Mouse (Mus musculus) forebrain, embryonic 12.5 days (tissue): ENCODE results near the gene Stat4. TPM values are rescaled to one million over a fixed set of nuclear protein-coding genes. Genes with fewer than 3 reads are reported as not detected.

Source experiments
- ATAC-seq: fragments of 200-750 bp; cut with Nextera tagmentation; 2 replicates; pipeline ENCODE4 v1.8.0; 2017; ENCODE audit warnings: moderate TSS enrichment; ENCODE audit not compliant: low FRiP score
- H3K27ac ChIP-seq: fragments of 300-500 bp; sonication (generic); 2 replicates; pipeline ENCODE4 v1.5.1; 2016; ENCODE audit warnings: mild to moderate bottlenecking
- H3K27me3 ChIP-seq: fragments of 300-500 bp; sonication (generic); 2 replicates; pipeline ENCODE4 v1.6.1; 2016; ENCODE audit warnings: mild to moderate bottlenecking
- H3K36me3 ChIP-seq: fragments of 300-500 bp; sonication (generic); replicated peaks from 2 replicates; pipeline ENCODE4 v1.6.1; 2016; ENCODE audit warnings: mild to moderate bottlenecking
- H3K4me1 ChIP-seq: fragments of 300-500 bp; sonication (generic); 2 replicates; pipeline ENCODE4 v1.6.1; 2016
- H3K4me2 ChIP-seq: fragments of 300-500 bp; sonication (generic); 2 replicates; pipeline ENCODE4 v1.6.1; 2016; ENCODE audit warnings: mild to moderate bottlenecking, moderate library complexity
- H3K4me3 ChIP-seq: fragments of 300-500 bp; sonication (generic); replicated peaks from 2 replicates; pipeline ENCODE4 v1.5.1; 2016; ENCODE audit warnings: mild to moderate bottlenecking
- H3K9ac ChIP-seq: fragments of 300-500 bp; sonication (generic); 2 replicates; pipeline ENCODE4 v1.6.1; 2016; ENCODE audit warnings: mild to moderate bottlenecking
- H3K9me3 ChIP-seq: fragments of 300-500 bp; sonication (generic); 2 replicates; pipeline ENCODE4 v1.6.1; 2016
- WGBS: fragments of 180-500 bp; shearing (Covaris S2); methylation state at CpG from one replicate; pipeline ENCODE4 v1.1.7; 2016; 5-methylcytosine and 5-hydroxymethylcytosine counted together
- polyA plus RNA-seq: library from polyadenylated mRNA; unstranded; fragments of >200 nt; fragmentation: Nextera tagmentation; extraction: Ambion mirVana; gene quantifications from 2 replicates; pipeline ENCODE4 v1.2.1, GENCODE M21; 2016

The Stat4 gene
- polyA plus RNA-seq, 1 experiment from 2014 or later, result 7.0 TPM

DNA sequence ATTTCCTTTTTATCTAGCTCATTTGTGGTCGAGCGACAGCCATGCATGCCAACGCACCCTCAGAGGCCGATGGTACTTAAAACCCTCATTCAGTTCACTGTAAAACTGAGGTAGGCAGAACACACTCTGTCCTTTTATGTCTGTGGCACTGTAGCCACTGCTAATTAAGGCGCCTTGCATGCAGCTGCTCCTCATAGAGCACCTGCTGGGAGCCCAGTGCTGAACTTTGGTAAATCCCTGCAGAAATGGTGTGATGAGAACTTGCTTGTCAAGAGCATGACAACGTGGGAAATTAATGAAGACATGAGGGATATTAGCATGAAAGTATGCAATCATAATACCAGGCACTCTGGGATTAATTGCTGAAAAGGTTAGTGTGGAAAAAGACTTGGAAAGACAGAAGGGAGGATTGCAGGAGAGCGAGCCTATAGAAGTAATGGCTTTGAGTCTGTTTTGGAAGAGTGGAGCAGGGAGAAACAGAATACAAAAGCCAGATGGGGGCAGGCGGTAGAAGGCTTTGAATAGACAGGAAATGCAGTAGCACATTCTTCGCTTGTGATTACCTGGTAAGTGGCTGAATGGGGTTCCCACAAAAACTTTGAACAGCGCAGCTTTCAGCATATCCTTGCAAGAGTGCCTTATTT lies 92.9 kb downstream of the Stat4 start:
- Histone ChIP-seq H3K9ac (no peak overlapping the region), H3K4me2 (peak overlapping the region; percentile 33), H3K27me3 (no peaks in the 10 kb centered on the region), H3K36me3 (no peaks in the 10 kb centered on the region), H3K27ac (peak overlapping the region; percentile 85), H3K4me3 (no peak overlapping the region), H3K9me3 (no peaks in the 10 kb centered on the region), H3K4me1 (peaks cover 29% of the 10 kb centered on the region)
- ATAC-seq, result peak; percentile 95
- 2% methylated on average over 10 of the region's 10 CpGs for WGBS

DNA sequence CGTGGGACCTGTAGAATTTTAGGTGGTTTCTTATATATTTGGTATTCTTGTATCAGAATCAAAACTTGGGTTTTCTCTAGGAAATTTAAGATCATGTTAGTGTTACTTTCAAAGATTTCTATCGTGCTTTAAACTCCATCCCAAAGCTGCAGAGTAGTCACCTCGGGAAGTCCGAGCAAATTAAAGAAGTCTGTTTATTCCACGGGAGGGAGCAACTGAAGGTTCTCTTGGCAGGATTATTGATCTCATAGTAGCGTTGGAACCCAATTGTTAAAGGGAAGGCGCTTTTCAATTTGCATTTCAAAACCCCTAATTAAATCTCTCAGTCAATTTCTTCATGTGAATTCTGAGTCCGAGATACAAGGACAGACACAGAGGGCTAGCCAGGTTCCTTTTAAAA lies 93.4 kb downstream of the Stat4 start:
- Histone ChIP-seq H3K4me2 (peak overlapping the region; percentile 33), H3K9me3 (no peaks in the 10 kb centered on the region), H3K9ac (no peak overlapping the region), H3K4me3 (no peak overlapping the region), H3K27me3 (no peaks in the 10 kb centered on the region), H3K4me1 (peaks cover 29% of the 10 kb centered on the region), H3K27ac (peak overlapping the region; percentile 85), H3K36me3 (no peaks in the 10 kb centered on the region)
- no peak; the same call in 1 of the 2 replicates for ATAC-seq
- 1% methylated on average over 8 of the region's 8 CpGs for WGBS

DNA sequence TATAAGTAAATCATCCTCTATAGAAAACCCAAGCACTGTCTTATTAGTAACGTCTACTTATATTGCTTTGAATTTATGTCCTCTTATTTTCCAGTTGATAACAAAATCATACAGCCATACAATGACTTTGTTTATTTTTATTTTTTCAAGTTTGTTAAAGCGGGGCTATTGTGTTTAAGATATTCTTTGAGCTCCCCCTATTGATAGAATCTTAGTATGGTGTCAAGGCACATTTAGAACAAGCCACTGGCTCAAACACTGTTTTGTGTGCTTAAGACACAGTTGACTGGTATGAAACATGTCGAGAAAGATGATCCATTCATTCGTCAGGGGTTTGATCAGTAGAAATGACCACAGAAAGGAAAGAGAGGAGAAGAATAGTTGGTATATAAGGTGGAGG lies 99.3 kb downstream of the Stat4 start:
- no peak for ATAC-seq
- Histone ChIP-seq H3K9ac (no peak overlapping the region), H3K4me1 (peaks cover 1% of the 10 kb centered on the region; the same call in 1 of the 2 replicates), H3K4me3 (no peak overlapping the region), H3K36me3 (no peaks in the 10 kb centered on the region), H3K9me3 (no peaks in the 10 kb centered on the region), H3K4me2 (no peak overlapping the region), H3K27ac (no peak overlapping the region), H3K27me3 (no peaks in the 10 kb centered on the region)
- WGBS, result 45% methylated on average over 4 of the region's 4 CpGs

DNA sequence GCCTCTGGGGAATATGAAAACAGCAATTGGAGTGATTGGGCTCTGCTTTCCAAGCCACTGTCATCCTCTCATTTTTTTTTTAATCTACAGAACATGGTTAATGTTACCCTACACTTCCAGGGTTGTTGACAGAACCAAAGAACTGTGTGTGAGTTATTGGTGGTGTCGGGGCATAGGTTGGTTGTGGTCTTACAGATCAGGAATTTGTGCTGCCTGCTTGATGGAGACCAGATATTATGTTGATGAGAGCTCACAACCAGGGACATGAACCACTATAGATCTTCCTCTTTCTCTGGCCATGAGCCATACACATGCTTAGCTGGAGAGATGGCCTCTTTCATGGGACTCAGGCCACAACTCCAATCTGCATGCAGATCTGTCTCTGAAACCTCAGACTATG lies 100.2 kb downstream of the Stat4 start:
- Histone ChIP-seq H3K36me3 (no peaks in the 10 kb centered on the region), H3K9me3 (no peaks in the 10 kb centered on the region), H3K4me1 (no peaks in the 10 kb centered on the region), H3K4me2 (no peak overlapping the region), H3K9ac (no peak overlapping the region), H3K4me3 (no peak overlapping the region), H3K27me3 (no peaks in the 10 kb centered on the region), H3K27ac (no peak overlapping the region)
- no peak for ATAC-seq
- 82% methylated on average over 1 of the region's 1 CpGs for WGBS

DNA sequence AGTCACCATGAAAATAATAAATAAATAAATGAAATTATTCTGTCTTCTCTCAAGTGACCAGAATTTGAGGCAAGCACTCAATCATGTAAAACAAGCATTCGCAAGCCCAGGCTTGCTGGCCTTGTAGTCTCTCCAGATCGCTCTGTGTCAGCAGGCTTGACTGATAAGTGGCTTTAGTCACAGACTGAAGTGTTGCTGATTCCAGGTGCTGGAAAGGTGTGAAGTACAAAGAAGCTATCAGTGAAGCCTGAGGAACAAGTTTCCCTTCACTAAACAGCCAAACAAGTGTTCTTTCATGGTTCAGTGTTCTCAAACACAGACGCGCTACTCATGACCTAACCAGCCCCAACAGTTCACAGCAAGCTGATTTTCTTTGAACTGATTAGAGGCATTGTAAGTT lies 101.7 kb downstream of the Stat4 start:
- H3K27me3 ChIP-seq, result no peaks in the 10 kb centered on the region
- no peak overlapping the region for H3K4me2 ChIP-seq
- WGBS, result 69% methylated on average over 4 of the region's 4 CpGs
- no peaks in the 10 kb centered on the region for H3K36me3 ChIP-seq
- no peak overlapping the region for H3K27ac ChIP-seq
- H3K4me1 ChIP-seq, result no peaks in the 10 kb centered on the region
- H3K9ac ChIP-seq, result no peak overlapping the region
- H3K9me3 ChIP-seq, result no peaks in the 10 kb centered on the region
- ATAC-seq, result no peak
- no peak overlapping the region for H3K4me3 ChIP-seq

DNA sequence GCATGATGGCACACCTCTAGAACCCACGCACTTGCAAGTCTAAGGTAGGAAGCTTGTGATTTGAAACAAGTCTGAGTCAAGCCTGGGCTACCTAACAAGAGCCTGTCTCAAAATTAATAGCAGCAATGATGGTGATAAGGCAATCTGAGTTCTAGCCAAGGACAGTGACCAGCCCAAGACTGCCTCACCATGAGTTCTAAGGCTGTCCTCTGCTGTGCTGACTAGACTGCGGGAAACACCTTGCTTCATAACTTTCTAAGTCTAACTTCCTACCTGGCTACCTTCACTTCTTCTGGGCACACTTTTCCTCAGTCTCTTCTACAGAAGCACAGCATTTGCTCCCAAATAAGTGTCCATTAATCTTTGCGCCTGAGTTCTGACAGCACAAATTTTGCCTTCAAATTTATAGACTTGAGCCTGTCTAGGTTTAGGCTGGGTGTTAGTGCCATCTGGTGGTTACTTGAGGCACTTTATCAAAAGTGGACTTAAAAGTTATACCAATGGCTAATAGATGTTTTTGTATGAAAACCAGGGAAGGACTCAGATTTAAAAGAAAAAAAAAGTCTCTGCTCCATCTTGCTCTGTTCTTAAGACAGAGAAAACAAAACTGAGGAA lies 111.8 kb downstream of the Stat4 start:
- no peaks in the 10 kb centered on the region for H3K36me3 ChIP-seq
- H3K4me2 ChIP-seq, result no peak overlapping the region
- H3K4me3 ChIP-seq, result no peak overlapping the region
- no peak for ATAC-seq
- H3K9me3 ChIP-seq, result no peaks in the 10 kb centered on the region
- H3K27me3 ChIP-seq, result no peaks in the 10 kb centered on the region
- no peak overlapping the region for H3K9ac ChIP-seq
- 77% methylated on average over 3 of the region's 3 CpGs for WGBS
- no peak overlapping the region for H3K27ac ChIP-seq
- no peaks in the 10 kb centered on the region for H3K4me1 ChIP-seq

DNA sequence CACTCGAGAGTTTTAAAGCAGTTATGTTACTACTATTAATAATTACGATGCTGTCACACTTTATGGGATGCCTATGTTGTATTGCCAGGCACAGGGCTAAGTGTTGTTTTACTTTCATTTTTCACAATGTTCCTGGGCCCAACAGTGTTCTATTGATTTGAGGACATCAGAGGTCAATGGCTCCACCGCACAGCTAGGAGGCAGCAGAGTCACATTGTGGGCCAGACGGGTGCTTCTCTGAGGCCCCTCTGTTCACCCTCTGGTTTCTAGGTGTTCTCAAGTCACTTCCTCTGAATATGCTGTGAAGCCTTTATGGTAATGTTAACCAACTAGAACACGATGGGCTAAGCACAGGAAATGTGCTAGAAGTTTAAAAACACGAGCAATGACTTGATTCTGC lies 113.5 kb downstream of the Stat4 start:
- Histone ChIP-seq H3K4me1 (no peaks in the 10 kb centered on the region), H3K9ac (no peak overlapping the region), H3K4me3 (no peak overlapping the region), H3K9me3 (no peaks in the 10 kb centered on the region), H3K36me3 (no peaks in the 10 kb centered on the region), H3K4me2 (no peak overlapping the region), H3K27ac (no peak overlapping the region), H3K27me3 (no peaks in the 10 kb centered on the region)
- no peak for ATAC-seq
- WGBS, result 76% methylated on average over 6 of the region's 6 CpGs

DNA sequence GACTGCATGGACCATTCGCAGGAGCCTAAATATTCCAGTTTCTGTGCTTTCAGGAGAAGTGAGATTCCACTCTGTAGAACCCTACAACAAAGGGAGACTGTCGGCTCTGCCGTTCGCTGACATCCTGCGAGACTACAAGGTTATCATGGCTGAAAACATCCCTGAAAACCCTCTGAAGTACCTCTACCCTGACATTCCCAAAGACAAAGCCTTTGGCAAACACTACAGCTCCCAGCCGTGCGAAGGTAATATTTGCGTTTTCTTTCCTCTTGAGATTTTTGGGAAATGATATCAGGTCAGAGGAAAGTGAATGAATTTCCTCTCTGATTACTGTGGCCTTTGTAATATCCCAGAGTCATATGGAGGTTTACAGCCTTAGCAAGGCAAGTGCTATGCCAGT lies 115.8 kb downstream of the Stat4 start:
- Histone ChIP-seq H3K9me3 (no peaks in the 10 kb centered on the region), H3K27ac (no peak overlapping the region), H3K9ac (no peak overlapping the region), H3K4me2 (no peak overlapping the region), H3K4me3 (no peak overlapping the region), H3K27me3 (no peaks in the 10 kb centered on the region), H3K36me3 (no peaks in the 10 kb centered on the region), H3K4me1 (no peaks in the 10 kb centered on the region)
- no peak for ATAC-seq
- WGBS, result 96% methylated on average over 8 of the region's 8 CpGs

DNA sequence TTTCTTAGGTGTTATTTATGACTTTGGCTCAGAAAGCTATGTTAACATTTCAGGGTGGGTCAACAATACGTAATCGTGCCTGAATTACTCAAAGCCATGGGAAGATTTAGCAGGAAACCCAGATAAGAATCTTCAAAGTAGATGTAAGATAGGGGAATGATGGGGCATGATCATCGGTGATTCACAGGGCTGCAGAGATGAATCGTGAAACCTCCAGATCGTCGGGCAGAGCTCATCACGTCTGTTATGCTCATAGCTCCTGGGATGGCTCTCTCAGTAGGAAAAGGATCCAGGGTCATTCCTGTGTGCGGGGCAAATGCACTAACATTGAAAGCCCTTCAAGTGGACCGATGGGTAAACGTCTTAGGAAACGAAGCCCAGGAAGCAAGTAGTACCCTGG lies 120.3 kb downstream of the Stat4 start:
- Histone ChIP-seq H3K9me3 (no peaks in the 10 kb centered on the region), H3K9ac (no peak overlapping the region), H3K4me1 (no peaks in the 10 kb centered on the region), H3K4me2 (no peak overlapping the region), H3K27ac (no peak overlapping the region), H3K36me3 (no peaks in the 10 kb centered on the region), H3K4me3 (no peak overlapping the region), H3K27me3 (no peaks in the 10 kb centered on the region)
- ATAC-seq, result no peak
- WGBS, result 95% methylated on average over 11 of the region's 11 CpGs

DNA sequence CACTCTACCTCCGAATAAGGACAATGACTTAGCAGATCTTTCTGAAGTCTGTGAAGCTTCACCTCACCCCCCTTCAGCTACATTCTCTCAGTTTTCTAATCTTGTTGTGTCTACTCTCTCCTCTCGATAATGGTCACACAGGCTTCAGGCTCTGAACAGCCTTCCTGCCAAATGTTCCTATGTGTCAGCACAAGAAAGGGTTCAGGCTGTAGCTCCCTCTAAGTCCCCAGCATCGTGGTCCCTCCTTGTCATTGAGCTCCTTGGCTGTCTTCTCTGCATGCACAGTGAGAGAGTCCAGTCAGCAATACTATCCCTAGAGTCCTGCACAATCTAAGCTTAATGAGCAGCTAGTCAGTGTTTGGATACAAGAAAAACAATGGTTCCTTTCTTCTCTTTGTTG lies 124.3 kb downstream of the Stat4 start:
- no peaks in the 10 kb centered on the region for H3K36me3 ChIP-seq
- H3K27me3 ChIP-seq, result no peaks in the 10 kb centered on the region
- peaks cover 5% of the 10 kb centered on the region for H3K4me1 ChIP-seq
- no peak overlapping the region for H3K4me3 ChIP-seq
- H3K27ac ChIP-seq, result no peak overlapping the region
- no peak overlapping the region for H3K9ac ChIP-seq
- WGBS, result 60% methylated on average over 3 of the region's 3 CpGs
- ATAC-seq, result no peak
- no peak overlapping the region for H3K4me2 ChIP-seq
- no peaks in the 10 kb centered on the region for H3K9me3 ChIP-seq

DNA sequence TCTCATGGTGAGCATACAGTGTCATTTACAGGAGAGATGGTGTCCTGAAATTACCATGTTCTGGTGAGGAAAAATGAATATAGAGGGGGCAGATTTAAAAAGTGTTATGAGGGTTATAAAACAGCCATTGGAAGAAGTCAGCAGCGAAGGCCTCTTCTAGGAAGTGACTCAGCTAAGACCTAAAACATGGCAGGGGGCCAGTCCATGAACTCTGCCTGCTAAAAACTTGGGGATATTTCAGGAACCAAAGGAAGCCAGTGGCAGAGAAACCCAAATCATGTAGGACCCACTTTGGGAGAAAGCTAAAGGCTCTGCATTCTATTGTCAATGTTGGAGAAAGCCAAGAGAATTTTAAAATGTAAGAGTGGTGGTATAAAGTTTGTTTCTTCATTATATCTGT lies 125.4 kb downstream of the Stat4 start:
- no peak overlapping the region for H3K4me3 ChIP-seq
- H3K9ac ChIP-seq, result no peak overlapping the region
- no peaks in the 10 kb centered on the region for H3K36me3 ChIP-seq
- H3K4me1 ChIP-seq, result peaks cover 5% of the 10 kb centered on the region
- H3K4me2 ChIP-seq, result no peak overlapping the region
- no peak for ATAC-seq
- WGBS, result 93% methylated on average over 1 of the region's 1 CpGs
- H3K27ac ChIP-seq, result no peak overlapping the region
- H3K27me3 ChIP-seq, result no peaks in the 10 kb centered on the region
- no peaks in the 10 kb centered on the region for H3K9me3 ChIP-seq

DNA sequence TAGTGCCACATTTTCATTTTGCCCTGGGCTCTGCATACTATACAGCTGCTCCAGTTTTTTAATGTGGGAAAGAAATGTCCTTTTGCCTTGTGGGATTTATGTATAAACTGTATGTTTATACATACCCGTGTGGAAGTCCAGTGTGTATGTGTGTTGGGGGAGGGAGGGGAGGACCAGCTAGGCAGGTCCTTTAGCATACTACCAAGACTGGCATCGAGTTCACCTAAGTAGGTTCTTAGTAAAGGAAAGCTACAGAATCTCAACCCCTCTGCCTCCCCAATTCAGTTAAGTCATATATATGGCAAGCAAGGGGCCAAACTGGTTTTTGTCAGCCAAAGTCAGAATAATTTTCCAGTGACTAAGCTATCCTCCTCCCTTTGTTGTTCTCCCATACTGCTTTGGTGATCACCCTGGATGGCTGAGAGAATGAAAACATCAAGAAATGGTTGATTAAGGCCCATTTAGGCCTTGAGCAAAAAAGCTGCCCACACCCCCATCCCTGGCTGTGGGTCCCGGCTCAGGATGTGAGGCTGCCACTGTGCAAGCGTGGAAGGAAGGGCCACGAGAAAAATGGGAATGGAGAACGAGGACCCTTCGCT lies 126.2 kb downstream of the Stat4 start:
- whole genome bisulfite sequencing, result 27% methylated on average over 7 of the region's 7 CpGs
- Histone ChIP-seq H3K27me3 (no peaks in the 10 kb centered on the region), H3K36me3 (no peaks in the 10 kb centered on the region), H3K9me3 (no peaks in the 10 kb centered on the region), H3K4me3 (peak overlapping the region; percentile 33), H3K4me1 (peaks cover 5% of the 10 kb centered on the region), H3K27ac (peak overlapping the region; percentile 71), H3K9ac (peak overlapping the region; percentile 41; the same call in 1 of the 2 replicates), H3K4me2 (peak overlapping the region; percentile 63)
- ATAC-seq, result peak; percentile 34

DNA sequence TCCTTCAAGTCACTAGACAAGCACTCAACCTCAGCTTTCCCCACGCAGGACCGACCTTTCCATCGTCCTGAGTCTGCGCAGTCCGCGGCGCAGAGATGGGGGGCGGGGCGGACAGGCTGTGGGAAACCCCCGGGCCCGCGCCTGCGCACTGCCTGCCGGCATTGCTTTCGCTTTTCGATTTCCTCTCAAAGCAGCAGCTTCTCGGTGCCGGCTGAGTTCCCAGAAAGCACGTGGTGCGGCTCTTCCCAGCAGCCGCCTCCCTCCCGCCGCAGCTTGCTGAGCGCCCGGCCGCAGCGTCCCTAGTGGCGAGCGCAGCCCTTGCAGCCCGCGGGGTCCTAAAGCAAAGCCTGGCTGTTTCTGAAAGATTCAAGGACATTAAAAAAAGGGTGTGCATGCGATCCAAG lies 126.7 kb downstream of the Stat4 start:
- Histone ChIP-seq H3K9me3 (no peaks in the 10 kb centered on the region), H3K4me3 (peak overlapping the region; percentile 33), H3K27me3 (no peaks in the 10 kb centered on the region), H3K27ac (peak overlapping the region; percentile 71), H3K4me1 (peaks cover 8% of the 10 kb centered on the region), H3K4me2 (peak overlapping the region; percentile 63), H3K9ac (peak overlapping the region; percentile 41; the same call in 1 of the 2 replicates), H3K36me3 (no peaks in the 10 kb centered on the region)
- peak; percentile 98 for ATAC-seq
- WGBS, result under 1% methylated on average over 32 of the region's 32 CpGs
